Mouse (Mus musculus): ENCODE data around the gene Tmod2.

DNA sequence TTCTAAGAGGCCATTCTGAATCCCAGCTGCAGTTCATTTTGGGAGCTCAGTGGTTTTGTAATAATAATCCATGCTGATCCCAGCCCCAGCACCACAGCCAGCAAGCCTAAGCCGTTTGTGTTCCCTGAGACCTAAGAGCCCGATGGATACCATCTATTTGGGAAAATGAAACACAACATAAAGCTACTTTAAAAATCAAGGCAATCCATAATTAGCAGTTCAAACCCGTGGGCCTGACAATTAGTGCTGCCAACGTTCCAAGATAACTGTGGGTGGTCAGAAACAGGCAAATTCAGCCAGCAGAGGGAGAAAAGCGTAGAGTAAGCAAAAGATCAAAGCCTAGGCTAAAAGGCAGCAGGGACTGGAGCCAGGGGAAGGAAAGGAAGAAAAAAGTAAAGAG, 59.8 kb downstream of the Tmod2 start:
- TF ChIP-seq CTCF (IDR thresholded peaks at IDR 0.05; ENCODE audit: control insufficient read depth, insufficient read depth, insufficient read length) (no peak), USF1 (IDR thresholded peaks at IDR 0.05; ENCODE audit: low read depth) (no peak), MYOG (IDR thresholded peaks at IDR 0.05; ENCODE audit: control insufficient read depth, extremely low read depth, insufficient read length) (no peak)

Measured in C2C12 (cell line).